Mouse (Mus musculus): Measurements from ENCODE around the gene Gm15023. TPM values are rescaled to one million over a fixed set of nuclear protein-coding genes. Genes with fewer than 3 reads are reported as not detected.
"Not testable (repeated sequence)": the region's sequence is repeated elsewhere in the genome, so short reads cannot be mapped to it uniquely, and the experiment has no call there.

Gm15023 gene
- polyA plus RNA-seq (2015; fragmentation: Nextera tagmentation; extraction: Ambion mirVana), result not detected in 2 replicates

DNA sequence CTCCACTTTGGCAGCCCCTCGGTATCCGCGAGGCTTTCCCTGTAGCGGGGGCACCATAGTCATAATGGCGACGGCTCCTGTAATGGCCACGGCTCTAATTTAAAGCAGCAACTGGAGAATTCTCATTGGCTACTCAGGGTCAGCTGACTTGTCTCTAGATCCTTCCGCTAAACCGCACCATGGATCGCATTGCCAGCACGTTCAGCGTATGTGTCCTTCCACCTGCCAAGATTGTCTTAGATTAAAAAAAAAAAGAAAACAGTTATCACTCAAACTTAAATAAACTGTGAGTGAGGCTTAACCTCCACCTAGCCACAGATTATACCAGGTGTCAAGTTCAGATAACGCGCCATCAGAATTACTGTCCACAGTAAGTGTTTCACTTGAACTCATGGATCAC is at the start of gene Gm15023:
Gm15023 (minus strand) TSS at position 101 of the 400 bp plus-strand sequence.
- not testable (repeated sequence) for H3K27me3 ChIP-seq; H3K9me3 ChIP-seq (replicated peaks); H3K4me3 ChIP-seq (replicated peaks); H3K9ac ChIP-seq; H3K4me2 ChIP-seq; ATAC-seq (ENCODE audit: insufficient read depth); H3K4me1 ChIP-seq (replicated peaks); H3K27ac ChIP-seq (replicated peaks); H3K36me3 ChIP-seq (replicated peaks)
- 92% methylated on average over 7 of the region's 14 CpGs for WGBS (ENCODE audit: insufficient replicate concordance)

DNA sequence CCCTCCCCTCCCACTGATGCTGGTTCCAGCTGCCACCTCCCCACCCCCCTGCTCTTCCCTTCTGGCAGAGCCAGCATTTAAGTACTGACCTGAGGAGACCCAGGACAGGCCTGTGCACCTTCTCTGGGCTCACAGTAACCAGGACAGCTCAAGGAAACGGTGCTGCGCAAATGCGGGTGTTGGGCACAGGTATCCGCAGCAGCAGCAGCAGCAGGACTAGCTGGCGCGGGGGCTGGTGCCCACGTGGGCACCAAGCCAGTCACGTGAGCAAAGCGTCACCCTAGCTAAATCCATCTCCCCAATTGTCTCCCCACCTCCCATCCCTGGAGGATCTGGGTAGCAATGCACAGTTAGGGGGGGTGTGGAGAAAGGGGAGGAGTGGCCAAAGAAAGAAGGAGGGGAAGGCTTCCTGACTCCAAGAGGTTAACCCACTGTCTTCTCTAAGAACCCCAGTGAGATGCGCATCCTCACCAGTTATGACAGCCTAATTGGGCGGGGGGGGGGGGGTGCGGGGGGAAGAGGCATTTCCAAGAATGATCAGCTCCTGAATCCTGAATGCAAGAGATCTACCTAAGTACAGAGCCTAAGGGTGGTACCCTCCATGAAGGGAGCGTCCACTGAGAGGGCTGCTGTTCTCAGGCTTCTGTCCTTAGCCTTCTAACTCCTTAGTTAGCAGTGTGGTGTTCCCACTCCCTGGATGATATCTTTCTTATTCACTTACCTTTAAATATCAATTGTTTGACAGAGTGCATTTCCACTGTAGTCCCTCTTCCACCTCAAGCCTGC is 33.2 kb upstream of the Gm15023 start, which contains the start of gene Tceal6:
Tceal6 (minus strand) TSS at position 252 of the 786 bp plus-strand sequence.
- H3K27ac ChIP-seq (replicated peaks), result no peak within 1 kb of the TSS
- H3K4me2 ChIP-seq, result no peak within 1 kb of the TSS
- no peak within 1 kb of the TSS for H3K4me3 ChIP-seq (replicated peaks)
- no peak for ATAC-seq (ENCODE audit: insufficient read depth)
- H3K36me3 ChIP-seq (replicated peaks), result no peaks in the 10 kb centered on the region
- no peaks in the 10 kb centered on the region for H3K9me3 ChIP-seq (replicated peaks)
- 17% methylated on average over 13 of the region's 13 CpGs for WGBS (ENCODE audit: insufficient replicate concordance)
- H3K9ac ChIP-seq, result no peak within 1 kb of the TSS
- H3K27me3 ChIP-seq, result peaks cover 15% of the 10 kb centered on the region; the same call in 1 of the 2 replicates
- H3K4me1 ChIP-seq (replicated peaks), result no peaks in the 10 kb centered on the region

DNA sequence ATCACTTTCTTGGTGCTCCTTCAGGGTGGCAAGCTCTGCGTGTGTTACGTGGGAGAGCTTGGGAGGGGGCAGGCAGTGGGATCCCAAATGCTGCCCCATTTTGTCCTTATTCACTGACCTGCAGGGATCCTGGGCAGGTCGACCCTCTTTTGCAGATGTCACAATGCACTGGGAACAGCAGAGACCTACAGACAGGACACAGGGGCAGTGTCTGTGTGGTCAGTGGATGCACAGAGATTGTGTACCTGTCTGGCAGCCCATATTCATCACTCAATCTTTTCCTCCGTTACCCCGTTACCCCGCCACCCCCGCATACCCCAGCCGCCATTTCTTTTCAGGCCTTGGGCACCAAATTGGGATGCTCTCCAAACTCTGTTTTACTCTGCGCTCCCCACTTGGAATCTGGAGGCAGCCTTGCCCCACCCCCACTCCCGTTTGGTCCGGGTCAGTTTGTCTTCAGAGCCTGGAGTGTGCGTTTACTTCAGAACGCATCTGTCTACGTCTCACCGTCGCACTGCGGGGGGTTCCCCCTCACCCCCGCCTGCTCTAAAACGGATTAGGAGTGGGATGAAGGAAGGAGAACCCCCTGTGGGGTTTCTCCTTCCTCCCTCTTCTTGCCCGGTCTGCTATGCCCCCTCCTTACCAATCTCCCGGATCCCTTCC is 32.5 kb upstream of the Gm15023 start:
- not testable (repeated sequence) for H3K4me3 ChIP-seq (replicated peaks); H3K4me2 ChIP-seq; ATAC-seq (ENCODE audit: insufficient read depth); H3K36me3 ChIP-seq (replicated peaks); H3K9me3 ChIP-seq (replicated peaks); H3K4me1 ChIP-seq (replicated peaks); H3K9ac ChIP-seq; H3K27ac ChIP-seq (replicated peaks)
- WGBS (ENCODE audit: insufficient replicate concordance), result 13% methylated on average over 21 of the region's 21 CpGs
- peaks cover 15% of the 10 kb centered on the region; the same call in 1 of the 2 replicates for H3K27me3 ChIP-seq

DNA sequence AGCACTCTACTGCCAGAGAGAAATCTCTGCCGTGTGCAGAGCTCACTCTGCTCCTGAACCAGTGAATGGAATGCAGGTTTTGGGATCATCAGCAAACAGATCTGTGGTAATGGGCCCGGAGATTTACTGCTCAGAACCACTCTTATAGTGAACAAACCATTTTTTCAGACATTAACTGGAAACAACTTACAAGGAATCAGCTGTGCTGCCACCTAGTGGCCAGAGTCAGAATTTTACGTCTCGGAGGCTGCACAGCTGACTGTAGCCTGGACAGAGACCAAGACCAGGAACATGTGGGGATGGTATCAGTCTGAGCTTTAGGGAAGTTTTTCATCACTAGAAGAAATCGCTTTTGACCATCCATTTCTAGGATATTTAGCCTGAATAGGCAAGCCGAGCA is 12.5 kb upstream of the Gm15023 start:
- H3K36me3 ChIP-seq (replicated peaks); H3K27ac ChIP-seq (replicated peaks); H3K4me2 ChIP-seq; H3K4me1 ChIP-seq (replicated peaks); H3K27me3 ChIP-seq; H3K4me3 ChIP-seq (replicated peaks); H3K9me3 ChIP-seq (replicated peaks); H3K9ac ChIP-seq; ATAC-seq (ENCODE audit: insufficient read depth): not testable (repeated sequence)
- WGBS (ENCODE audit: insufficient replicate concordance), result no CpG with 5 or more reads among the region's 6 CpGs

DNA sequence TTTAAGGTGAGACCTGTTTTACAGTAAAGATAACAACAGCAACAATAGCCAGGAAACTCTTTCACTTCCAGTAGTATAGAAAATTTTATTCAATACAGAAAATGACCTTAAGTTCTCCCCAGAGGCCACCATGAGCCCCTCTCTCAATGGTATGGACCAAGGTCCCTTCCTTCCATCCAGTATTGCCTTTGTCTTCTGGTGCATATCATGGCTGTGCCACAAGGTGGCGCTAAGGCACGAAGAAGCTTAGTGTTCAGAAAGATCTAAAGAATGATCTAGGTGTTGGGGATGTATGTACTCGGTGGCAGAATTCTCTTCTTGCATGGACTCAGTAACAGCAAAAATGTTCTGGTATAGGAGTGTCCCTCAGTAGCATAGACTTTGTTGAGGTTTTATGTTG is 11.2 kb upstream of the Gm15023 start:
- WGBS (ENCODE audit: insufficient replicate concordance), result no CpG with 5 or more reads among the region's 3 CpGs

More for the DNA sequence above, 11.2 kb upstream of the Gm15023 start:
- H3K9ac ChIP-seq; H3K36me3 ChIP-seq (replicated peaks); ATAC-seq (ENCODE audit: insufficient read depth); H3K4me3 ChIP-seq (replicated peaks); H3K4me1 ChIP-seq (replicated peaks); H3K27me3 ChIP-seq; H3K27ac ChIP-seq (replicated peaks); H3K4me2 ChIP-seq; H3K9me3 ChIP-seq (replicated peaks): not testable (repeated sequence)

Other genes starting within 250 kb of the Gm15023 start
- 0.13 and 0.14 TPM in 2 replicates for gene Nxf2, start 212.9 kb downstream of the Gm15023 start, polyA plus RNA-seq (2015; fragmentation: Nextera tagmentation; extraction: Ambion mirVana)
- 1.6 and 1.9 TPM in 2 replicates for gene Zmat1, start 168.4 kb downstream of the Gm15023 start, polyA plus RNA-seq (2015; fragmentation: Nextera tagmentation; extraction: Ambion mirVana)
- 0.14 TPM in 1 of 2 replicates, not detected in the other for gene Tceal6, start 33.1 kb upstream of the Gm15023 start, polyA plus RNA-seq (2015; fragmentation: Nextera tagmentation; extraction: Ambion mirVana)
- gene Pramel3, start 124.7 kb upstream of the Gm15023 start, polyA plus RNA-seq (2015; fragmentation: Nextera tagmentation; extraction: Ambion mirVana), result not detected in 2 replicates
- gene Gm5128, start 195.7 kb upstream of the Gm15023 start, polyA plus RNA-seq (2015; fragmentation: Nextera tagmentation; extraction: Ambion mirVana), result not detected in 2 replicates

Data from liver, embryonic 15.5 days (tissue).